Mouse (Mus musculus) granulocyte monocyte progenitor cell, adult 5-6 weeks (primary cell): ENCODE measurements at regions not wholly inside any gene's neighbourhood (a gene's known extent, or its start where the extent isn't known, plus 50 kb on each side); places are given as distances from the start of the nearest gene placed in this dataset.

Experiments used
- ATAC-seq: replicated peaks from 2 replicates; pipeline ENCODE4 v1.8.0; 2016; ENCODE audit warnings: mild to moderate bottlenecking, moderate TSS enrichment, inconsistent platforms; ENCODE audit not compliant: poor library complexity, severe bottlenecking

DNA sequence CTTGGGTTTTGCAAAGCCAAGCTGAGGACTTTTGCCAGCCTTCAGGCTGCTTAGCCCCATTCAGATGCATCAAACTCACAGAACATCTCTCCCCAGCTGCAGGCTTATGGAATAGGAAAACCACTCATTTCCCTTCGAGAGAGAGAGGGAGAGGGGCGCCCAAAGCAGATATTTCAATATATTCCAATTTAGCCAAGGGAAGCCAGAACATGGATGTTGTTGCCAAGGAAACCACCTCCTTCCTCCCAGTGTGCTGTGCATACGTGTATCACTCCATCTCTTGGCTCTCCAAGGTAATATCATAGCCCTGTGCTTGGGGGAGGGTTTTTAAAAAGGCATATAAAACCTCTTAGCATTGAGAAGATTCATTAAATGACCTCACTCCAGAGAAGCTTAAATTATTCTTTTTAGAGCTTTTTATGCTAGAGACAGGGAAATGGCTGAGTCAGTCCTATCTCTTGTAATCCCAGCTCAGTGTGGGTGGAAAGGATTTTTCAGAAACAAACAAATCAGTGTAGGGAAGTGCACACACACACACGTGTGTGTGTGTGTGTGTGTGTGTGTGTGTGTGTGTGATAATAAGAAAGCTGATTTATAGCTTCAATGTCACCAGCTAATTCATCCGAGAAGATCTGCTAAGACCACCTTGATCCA, 245.1 kb downstream of the Rps24 start:
- ATAC-seq, result no peak

DNA sequence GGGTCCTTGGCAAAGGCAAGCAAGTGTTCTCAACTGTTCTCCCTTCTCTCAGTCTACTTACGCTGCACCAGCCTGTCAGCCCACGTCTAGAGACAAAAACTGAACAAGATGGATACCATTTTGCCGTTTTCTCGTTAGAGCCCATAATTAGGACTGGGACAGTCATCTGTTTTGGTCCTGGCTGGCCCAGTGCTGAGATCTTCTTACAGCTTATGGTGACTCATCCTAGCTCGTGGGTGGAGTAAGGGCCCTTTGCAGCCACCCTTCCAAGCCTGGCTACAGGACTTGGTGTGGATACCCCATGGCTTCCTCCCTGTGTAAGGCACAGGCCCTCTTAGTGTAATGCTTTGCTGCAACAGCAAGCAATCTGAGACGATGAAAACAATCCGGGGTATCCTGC, 246.4 kb downstream of the Rps24 start:
- ATAC-seq, result no peak

DNA sequence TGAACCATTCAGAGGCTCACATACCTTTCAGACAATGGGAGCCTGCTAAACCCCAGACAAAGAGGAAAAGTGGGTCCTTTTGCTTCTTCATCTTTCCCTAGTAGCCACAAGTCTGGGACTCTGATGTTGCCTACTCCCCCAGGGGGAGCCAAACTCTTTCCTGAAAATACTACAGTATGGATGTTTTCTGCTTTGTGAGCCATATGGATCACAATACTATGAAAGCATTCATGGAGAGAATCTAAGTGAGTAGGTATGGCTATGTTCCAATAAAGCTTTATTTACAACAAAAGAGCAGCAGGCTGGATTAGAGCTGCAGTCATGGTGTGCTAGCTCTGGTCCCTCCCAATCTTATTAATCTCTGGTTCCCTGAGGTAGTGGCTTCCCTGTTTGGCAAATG, 251.9 kb downstream of the Rps24 start:
- no peak for ATAC-seq

DNA sequence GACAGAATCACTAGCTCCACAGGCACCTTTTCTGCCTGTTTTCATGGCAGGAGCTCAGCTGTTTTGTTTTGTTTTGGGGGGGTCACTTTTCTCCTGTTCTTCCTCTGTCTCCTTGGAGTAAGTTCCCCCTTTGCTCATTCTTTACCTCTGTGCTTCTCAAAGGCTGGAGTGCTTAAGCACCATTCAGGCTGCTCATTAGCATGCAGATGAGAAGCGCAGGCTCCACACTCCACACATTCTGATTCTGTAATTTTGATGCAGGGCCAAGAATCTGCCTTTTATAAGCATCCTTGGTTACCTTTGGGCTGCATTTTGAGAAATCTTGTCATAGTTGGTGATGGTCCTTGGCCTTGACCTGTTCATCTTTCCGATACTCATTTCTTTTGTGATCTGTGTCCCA, 257.5 kb downstream of the Rps24 start:
- ATAC-seq, result no peak

DNA sequence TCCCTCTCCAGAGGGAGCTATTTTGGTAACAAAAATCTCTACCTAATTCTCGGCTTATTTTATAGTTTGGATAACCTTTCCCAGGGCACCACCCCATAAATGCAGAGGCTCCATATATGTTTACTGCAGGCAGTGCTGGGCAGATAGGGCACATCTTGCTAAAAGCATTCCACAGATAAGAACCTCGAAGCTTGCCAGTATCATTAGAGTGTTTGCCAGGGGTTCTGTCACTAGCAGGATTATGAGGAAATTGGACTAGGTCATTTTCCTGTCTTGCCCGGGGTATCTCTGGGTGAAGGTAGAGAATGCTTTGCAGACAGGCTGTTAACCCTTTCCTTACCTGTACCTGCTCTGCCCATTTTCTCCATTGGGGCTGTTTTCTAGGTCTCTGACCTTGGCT, 258.8 kb downstream of the Rps24 start:
- ATAC-seq, result no peak

DNA sequence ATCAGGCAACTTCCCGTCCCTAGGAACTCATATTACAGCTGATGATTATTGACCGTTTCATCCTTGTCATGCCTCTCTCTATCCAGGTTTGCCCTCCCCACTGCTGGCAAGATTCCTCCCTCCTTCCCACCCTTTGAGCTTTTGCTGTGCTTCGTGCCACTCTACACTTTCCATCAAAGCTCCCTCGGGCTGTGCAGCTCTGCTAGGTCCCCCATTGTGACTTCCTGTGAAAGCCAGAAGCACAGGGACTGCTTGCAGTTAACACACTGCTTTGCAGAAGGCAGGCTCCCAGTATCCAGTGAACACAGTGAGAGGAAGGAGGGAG, 260.5 kb downstream of the Rps24 start:
- ATAC-seq, result no peak

DNA sequence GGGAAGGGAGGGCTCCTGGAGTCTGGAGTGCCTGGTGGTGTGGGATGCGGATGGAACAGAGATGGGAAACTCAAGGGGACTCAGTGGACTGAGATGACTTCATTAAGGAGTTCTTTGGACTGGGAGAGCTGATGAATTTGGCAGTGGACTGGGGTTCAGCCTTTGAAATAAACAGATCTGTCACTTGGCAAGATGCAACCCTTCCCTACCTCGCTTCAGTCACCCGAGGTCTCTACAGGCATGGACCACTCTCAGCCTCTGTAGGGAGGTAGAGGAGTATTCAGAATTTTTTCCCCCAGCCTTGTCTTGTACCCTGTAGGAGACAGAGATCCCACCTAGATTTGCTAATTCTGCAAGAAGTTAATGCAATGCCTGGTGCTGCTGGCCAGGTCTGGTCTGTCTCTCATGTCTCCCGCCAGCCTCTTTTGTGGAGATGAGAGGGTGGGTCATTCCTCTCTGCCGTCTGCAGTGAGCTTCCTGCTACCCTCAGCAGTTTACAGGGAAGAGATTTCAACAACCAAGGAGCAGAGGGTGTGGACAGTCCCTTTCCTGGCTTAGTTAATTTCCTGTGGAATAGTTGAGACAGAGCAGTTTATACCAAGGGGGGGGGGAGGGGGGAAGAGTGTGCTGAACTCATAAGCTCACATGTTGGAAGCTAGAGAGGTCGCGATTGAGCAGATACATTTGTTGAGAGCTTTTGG, 261.0 kb downstream of the Rps24 start:
- no peak for ATAC-seq

DNA sequence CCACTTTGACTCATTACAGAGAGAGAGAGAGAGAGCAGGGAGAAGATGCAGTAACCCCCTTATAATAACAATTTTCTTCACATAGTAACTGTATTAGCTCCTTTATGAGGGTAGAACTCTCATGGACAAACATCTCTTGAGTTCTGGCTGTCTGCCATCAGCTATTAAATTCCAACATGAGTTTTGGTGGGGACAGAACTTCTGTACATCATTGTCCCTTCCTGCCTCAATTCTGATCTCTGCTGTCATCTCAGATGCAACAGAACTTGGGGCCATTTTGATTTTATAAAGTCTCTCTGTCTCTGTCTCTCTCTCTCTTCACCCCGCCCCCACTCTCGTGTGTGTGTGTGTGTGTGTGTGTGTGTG, 261.6 kb downstream of the Rps24 start:
- ATAC-seq, result no peak

DNA sequence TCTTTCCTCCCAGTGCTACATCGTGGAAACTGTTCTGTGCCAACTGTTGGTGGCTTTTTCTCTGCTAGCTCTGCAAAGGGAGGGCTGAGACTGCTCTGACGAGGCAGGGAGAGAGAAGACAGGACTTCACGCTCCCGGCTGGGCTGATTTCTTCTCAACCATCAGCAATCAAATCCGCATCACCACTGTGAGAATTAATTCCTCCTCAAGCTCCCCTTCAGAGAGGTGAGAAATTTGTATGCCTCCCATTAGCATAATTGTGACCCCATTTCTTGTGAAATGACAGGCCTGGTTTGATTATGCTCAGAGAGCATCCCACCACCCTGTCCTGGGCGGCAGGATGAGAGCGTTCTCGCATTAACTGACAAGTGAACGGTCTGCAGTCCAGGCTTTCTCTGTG, 262.4 kb downstream of the Rps24 start:
- no peak for ATAC-seq

DNA sequence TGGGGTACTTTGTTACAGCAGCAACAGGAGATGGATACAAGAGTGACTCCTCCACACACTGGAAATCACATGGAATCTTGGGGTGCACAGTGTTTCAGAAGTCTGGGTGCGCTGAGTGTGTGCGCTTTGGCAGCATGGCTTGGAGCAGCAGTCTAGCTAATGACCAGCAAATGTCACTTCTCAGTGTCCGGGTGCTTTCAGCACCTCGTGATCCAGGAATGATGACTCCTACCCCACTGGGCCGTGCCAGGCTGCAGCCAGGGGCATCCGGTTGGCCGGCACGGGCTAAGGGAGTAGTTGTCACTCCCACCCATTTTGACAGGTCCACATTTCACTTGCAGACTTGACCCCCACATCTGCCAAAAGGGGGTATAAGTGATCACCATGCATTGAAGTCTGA, 264.3 kb downstream of the Rps24 start:
- no peak for ATAC-seq

DNA sequence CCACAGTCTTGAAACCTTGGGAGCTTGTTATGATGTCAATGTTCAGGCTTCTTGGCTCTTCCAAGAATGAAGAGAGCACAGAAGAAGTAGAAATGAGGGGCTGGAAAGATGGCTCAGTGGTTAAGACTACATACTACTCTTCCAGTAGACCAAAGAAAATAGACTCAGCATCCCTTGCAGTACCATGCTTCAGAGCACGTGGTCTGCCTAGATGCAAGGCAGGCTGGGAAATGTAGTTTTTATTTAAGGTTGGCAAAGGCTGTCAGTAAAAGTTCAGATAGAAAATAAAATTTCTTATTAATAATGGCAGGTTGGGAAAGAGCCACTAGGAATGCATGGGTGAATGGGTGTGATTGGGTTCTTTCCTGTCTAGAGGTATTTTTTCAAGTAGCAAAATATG, 267.8 kb downstream of the Rps24 start:
- ATAC-seq, result no peak

DNA sequence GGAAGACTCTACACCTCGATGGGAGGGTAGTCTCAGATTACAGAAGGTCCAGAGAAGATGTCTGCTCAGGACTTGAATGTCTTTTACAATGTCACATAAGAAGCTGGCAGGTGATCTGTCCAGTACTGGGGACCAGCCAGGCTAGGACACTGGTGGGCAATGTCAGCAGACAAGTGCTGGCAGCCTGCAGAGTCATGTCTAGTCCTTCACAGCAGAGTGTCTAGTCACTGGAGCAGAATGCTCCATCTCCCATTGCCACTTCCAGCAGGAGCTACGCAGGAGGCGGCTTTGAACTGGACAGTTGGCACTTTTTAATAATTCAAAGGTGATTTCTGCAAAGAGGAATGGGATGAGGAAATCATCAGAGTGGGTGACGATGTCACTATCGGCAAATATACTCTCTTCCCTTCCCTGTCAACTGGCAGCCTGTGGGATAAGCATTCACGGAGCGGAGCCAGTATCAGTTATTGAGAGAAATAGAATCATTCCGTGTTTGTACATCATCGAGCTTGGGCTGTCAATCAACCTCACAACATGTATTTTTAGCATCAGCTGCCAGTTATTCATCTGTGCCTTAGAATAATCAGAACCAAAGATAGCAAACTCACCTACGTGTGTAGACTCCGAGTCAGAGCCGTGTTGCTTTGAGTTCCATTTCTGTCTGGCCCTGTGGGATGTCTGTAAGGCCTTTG, 268.6 kb downstream of the Rps24 start:
- no peak for ATAC-seq

DNA sequence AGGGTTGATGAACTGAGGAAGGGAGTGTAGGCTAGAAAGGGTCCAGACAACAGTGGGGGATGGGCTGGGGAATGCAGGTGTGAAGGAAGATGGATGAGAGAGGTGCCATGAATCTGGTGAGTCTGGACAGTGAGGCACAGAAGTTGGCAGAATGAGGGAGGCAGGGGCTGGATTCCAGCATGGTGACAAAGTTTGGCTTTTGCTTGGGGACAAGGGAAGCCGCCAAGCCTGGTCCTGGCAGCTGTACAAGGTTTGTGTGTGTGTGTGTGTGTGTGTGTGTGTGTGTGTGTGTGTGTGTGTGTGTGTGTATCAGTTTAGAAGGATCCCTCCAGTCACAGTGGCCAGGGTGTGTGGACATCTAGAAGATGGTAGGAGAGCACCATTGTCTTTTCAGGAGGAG, 270.4 kb downstream of the Rps24 start:
- ATAC-seq, result no peak

DNA sequence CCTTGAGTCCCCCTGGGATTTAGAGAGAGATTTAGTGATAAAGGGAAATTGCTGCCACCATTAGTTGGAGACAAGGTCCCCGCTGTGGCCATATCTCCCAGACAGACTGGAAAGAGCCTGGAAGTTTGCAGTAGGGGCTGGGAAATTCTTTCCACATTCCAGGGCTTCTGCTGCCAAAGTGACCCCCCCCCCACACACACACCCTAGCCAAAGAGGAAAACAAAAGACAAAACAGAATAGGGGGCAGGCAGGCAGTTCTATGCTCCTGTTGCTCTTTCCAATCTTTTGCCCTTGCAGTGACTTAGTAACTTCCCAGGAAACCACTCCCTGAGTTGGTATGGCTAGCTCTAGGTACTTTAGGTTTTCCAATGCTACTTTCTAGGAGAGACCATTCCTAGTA, 270.9 kb downstream of the Rps24 start:
- no peak for ATAC-seq

DNA sequence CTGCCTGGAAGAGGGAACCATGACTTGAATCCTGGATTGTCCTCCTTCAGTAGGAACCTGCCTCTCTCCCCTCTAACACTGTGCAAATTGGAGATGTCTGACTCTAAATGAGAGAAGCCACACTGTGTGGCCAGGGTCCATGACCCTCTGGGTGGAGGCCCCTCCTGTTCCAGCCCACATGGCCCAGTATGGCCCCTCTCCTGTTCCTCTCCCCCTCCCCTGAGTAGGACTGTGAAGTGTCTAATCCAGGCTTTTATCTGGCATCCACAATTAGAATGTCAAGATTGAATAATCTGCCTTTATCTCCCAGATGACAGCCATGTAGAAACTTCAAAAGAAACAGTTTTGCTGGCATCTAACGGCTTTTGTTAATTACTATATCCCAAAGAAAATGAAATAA, 274.0 kb downstream of the Rps24 start:
- no peak for ATAC-seq

DNA sequence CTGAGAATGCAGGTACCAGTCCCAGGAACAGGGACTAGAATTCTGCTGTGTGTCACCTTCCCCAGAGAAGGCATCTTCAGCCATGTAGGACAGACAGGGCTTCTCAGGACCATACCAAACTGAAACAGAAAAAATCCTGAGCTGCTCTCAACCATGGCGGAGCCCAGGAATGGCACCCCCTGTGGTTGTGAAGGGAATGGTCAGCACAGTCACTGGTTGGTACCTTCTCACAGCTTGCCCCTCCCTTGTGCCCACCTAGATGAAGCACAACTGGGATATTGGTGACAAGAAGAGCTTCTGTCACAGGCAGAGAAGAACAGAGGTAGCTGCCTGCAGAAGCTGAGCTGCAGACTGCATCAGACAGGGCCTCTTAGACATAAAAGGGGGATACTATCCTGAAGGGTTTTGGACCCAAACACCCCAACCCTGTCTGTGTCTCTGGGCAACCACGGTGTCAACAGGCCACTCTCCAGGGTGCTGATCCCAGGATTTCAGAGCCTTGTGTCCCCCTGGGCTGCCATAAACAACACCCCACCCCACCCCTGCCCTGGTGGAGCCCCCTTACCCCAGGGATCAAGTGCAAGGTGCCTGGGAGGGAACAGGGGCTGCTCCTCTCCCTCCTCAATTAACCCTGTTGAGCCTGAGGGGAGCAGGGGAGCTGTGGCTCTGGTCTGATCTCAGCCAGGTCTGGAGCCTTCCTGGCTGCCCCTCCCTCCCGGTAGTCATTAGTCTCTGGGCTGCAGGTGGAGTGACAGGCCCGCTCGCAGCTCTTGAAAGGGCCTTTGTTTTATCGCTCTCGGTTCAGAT, 275.7 kb downstream of the Rps24 start:
- ATAC-seq, result no peak

DNA sequence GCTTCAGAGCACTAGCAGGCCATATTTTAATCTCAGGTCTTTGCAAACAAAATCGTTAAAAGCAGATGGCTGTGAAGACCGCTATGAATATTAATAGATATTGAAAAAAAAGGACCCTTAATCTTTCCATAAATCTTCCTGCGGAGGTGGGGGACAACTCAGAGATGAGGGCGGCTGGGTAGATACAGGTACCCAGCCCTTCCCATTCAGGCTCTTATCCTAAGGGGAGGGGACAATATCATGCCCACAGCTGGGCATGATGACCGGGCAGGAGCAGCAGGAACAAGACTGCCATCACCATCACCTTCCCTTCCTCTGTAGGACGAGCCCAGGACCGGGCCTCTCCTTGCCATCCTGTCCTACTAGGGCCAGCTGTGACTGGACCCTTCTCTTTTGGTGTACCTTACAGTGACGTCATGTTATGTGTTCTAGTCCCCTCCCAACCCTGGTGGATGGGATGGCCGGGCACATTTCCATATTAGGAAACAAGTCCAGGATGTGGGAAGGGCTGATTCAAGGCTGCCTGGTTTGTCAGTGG, 276.4 kb downstream of the Rps24 start:
- ATAC-seq, result no peak

DNA sequence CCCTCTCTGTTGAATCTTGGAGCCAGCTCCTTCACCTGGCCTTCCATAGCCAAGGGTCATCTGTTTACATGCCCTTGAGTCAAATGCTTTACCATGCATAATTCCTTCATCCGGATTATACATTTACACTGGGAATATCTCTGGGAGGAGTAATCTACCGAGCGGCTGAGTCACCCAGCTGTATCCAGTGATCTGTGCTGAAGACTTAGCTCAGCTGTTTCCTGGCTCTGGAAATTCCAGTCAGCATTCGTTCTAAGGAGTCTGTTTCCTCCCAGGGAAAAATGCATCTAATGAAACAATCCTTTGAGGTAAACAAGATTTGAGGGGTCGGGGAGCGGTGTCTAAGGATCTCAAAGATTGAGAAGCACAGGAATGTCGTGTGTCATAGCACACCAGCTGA, 276.9 kb downstream of the Rps24 start:
- no peak for ATAC-seq

DNA sequence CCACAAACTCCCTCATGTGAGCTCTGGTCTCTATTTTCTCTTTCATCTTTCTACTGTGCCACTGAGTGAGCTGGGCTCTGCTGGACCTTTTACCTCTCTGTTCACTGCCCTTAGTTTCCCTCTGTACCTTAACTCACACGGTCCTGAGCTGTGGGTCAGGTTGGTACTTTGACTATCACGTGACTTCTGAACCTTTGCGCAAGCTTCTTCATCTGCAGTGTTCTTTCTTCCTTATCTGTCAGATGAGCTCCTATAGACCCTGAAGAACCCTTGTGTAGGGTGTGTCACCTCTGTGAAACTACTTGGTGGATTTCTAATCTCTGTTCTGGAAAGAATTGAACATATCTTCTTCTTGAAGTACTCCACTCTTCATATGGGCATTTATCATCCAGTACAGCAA, 279.3 kb downstream of the Rps24 start:
- no peak for ATAC-seq

DNA sequence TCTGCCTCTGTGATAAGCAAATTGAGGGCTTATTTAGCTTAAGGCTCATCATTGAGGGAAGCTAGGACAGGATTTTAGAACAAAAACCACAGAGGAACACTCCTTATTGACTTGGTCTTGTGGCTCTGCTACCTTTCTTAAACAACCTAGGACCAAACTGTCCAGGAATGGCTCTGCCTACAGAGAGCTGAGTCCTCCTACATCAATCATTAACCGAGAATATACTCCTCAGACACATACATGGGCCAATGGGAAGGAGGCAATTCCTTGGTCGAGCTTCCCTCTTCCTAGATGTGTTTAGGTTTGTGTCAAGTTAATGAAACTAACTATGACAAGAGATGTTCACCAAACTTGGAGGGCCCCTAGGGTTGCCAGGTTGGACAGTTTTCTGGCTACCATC, 279.8 kb downstream of the Rps24 start:
- ATAC-seq, result no peak

DNA sequence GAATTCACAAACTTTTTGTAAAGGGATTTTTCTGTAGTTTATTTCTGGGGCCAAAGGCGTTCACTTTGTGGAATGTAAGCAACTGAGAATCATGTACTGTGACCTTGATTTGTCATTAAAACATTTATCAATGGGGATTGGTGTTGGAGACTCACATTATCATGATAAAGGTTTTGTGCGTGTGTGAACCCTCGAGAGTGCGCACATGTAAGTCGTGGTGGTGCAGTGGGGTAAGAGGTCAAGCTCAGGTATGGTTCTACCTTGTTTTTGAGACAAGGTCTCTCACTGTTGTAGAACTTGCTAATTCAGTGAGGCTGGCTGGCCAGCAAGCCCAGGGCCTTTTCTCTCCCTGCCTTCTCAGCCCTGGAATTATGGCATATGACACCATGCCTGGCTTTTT, 280.4 kb downstream of the Rps24 start:
- no peak for ATAC-seq
